Mouse (Mus musculus) T-helper 1 cell (primary cell): ENCODE data around the gene Gm15114.

Source experiments
- in situ Hi-C: fragments of 300-600 bp; cut with MboI, MseI; formaldehyde crosslinking; loops from one replicate; pipeline ENCODE4 v1.15.1; 2025; ENCODE audit warnings: high pct_unique_total_duplicates

Gm15114 gene

DNA sequence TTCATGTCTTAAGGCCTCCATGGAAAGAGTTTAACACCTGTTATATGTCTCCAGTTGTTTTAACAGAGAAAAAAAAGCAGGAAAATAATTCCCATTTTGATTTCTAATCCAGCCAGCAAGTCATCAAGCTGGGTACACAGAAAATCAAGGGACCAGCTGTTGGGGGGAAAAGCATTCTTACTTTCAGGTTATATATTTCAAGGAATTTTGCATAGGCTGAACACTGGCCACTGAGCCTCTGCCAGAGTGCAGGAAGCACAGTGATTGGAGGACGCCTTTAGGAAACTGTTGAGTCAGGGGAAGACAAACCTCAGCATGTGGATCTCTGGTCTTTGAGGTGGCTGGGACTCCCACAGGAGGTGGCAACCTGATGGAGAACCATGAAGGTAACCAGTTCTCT, at the start of gene Gm15114:
Gene Gm15114, plus strand, starts transcription at position 301 of the 400 bp plus-strand sequence.
- in situ Hi-C loops, result loop anchor here (25.0 kb wide), 1 partner anchor 1299 kb away; the partner anchor contains the start of gene Gm15097
